Mouse (Mus musculus) adrenal gland (tissue): ENCODE results near the gene Rab23.

Source experiments
- intact Hi-C: fragments of 180-260 bp; cut with DNase I; formaldehyde crosslinking; loops from one replicate; pipeline ENCODE4 v1.15.1; 2025
- long read RNA-seq, 2 experiments: library from polyadenylated mRNA; unstranded; transcript quantifications; one replicate each; pipeline ENCODE4 v2.0.0; 2020; ENCODE audit warnings: borderline replicate concordance in 1 of 2; ENCODE audit not compliant: insufficient replicate concordance in 1 of 2

The Rab23 gene
- long read RNA-seq, experiment 1, partial matches to known transcripts, result 0 of 2 reads
- long read RNA-seq, experiment 1, other reads (novel, unspliced or antisense), result 1 of 2 reads
- long read RNA-seq, experiment 2, full-length matches to known transcripts, result 2 of 3 reads
- long read RNA-seq, experiment 2, partial matches to known transcripts, result 0 of 3 reads
- long read RNA-seq, experiment 2, other reads (novel, unspliced or antisense), result 1 of 3 reads

- intact Hi-C loops, result no loop called here
Measured at GRCm38 (mm10) chr1:33719733-33720225, at the start of gene Rab23. Gene Rab23, plus strand, starts transcription at chr1:33719887.

GRCm38 (mm10) chr1:33670164-33670616 lies 49.5 kb upstream of the Rab23 start:
- intact Hi-C loops, result loop anchor here (5.0 kb wide), 1 partner anchor 67 kb away; no protein-coding TSS in a partner anchor

GRCm38 (mm10) chr1:33671441-33671840 lies 48.2 kb upstream of the Rab23 start:
- intact Hi-C loops, result loop anchor here (5.0 kb wide), 1 partner anchor 66 kb away; no protein-coding TSS in a partner anchor

- intact Hi-C loops, result loop anchor here (5.0 kb wide), 1 partner anchor 65 kb away; no protein-coding TSS in a partner anchor
Measured at GRCm38 (mm10) chr1:33672083-33672482, 47.6 kb upstream of the Rab23 start.

GRCm38 (mm10) chr1:33672514-33672913 lies 47.2 kb upstream of the Rab23 start:
- intact Hi-C loops, result loop anchor here (5.0 kb wide), 1 partner anchor 65 kb away; no protein-coding TSS in a partner anchor

GRCm38 (mm10) chr1:33673158-33673960 lies 46.3 kb upstream of the Rab23 start:
- intact Hi-C loops, result loop anchor here (5.0 kb wide), 1 partner anchor 64 kb away; no protein-coding TSS in a partner anchor

GRCm38 (mm10) chr1:33680435-33680834 lies 39.3 kb upstream of the Rab23 start:
- intact Hi-C loops, result no loop called here

- intact Hi-C loops, result no loop called here
Measured at GRCm38 (mm10) chr1:33680890-33681289, 38.8 kb upstream of the Rab23 start.

- intact Hi-C loops, result no loop called here
Measured at GRCm38 (mm10) chr1:33684459-33684858, 35.2 kb upstream of the Rab23 start.

GRCm38 (mm10) chr1:33688810-33689209 lies 30.9 kb upstream of the Rab23 start:
- intact Hi-C loops, result no loop called here

- intact Hi-C loops, result no loop called here
Measured at GRCm38 (mm10) chr1:33689446-33690086, 30.1 kb upstream of the Rab23 start.

- intact Hi-C loops, result no loop called here
Measured at GRCm38 (mm10) chr1:33690087-33690448, 29.6 kb upstream of the Rab23 start.

GRCm38 (mm10) chr1:33693893-33694292 lies 25.8 kb upstream of the Rab23 start:
- intact Hi-C loops, result no loop called here

- intact Hi-C loops, result no loop called here
Measured at GRCm38 (mm10) chr1:33696016-33696415, 23.7 kb upstream of the Rab23 start.

GRCm38 (mm10) chr1:33701244-33701643 lies 18.4 kb upstream of the Rab23 start:
- intact Hi-C loops, result no loop called here

GRCm38 (mm10) chr1:33709615-33710014 lies 10.1 kb upstream of the Rab23 start:
- intact Hi-C loops, result no loop called here

GRCm38 (mm10) chr1:33712026-33712425 lies 7.7 kb upstream of the Rab23 start:
- intact Hi-C loops, result no loop called here

GRCm38 (mm10) chr1:33714796-33715195 lies 4.9 kb upstream of the Rab23 start:
- intact Hi-C loops, result no loop called here

- intact Hi-C loops, result no loop called here
Measured at GRCm38 (mm10) chr1:33717636-33718035, 2.1 kb upstream of the Rab23 start.

GRCm38 (mm10) chr1:33720231-33720630 lies 544 bp downstream of the Rab23 start:
- intact Hi-C loops, result no loop called here

- intact Hi-C loops, result no loop called here
Measured at GRCm38 (mm10) chr1:33721020-33721419, 1.3 kb downstream of the Rab23 start.

GRCm38 (mm10) chr1:33724516-33724915 lies 4.8 kb downstream of the Rab23 start:
- intact Hi-C loops, result no loop called here
